9 mouse cellular contexts compared by ENCODE assay signal in the genomic region with DNA sequence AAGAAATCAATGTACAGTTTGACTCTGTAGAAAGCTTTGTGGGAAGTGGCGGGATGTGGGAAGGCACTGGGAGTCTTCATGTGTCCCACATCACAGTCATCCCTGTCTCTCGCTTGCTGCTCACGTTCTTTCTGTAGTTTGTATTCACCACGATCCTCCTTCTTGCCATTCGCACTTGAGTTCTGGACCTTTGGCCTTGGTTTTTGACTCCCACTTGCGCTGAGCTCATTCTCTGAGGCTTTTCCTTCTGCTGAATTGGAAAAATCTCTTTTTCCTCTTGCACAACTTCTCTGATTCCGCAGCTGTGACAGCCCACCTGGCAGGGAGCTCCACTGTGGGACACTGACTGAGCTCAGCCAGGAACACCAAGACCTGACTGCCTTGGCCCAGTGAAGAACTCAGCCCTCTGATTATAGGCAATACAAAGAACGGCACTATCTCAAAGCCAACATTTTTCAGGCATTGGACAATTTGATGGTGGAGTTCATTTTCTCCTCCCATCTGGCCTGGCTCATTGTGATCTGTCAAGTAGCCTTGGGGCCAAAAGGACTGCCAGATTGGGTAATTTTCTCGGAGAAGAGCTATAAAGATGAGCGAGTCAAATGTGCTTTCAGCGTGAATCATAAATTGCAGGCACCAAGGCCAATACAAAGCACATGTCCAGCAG.
DNase-seq lines count a peak whose midpoint lies in the region; ATAC-seq and TF ChIP-seq lines count a peak whose summit lies in the region.
"Had no signal": no experiment of that assay in that cellular context is flagged by ENCODE, and none has a peak within 500 bp of the region (broad histone marks: within the 10 kb centered on the region; RNA-seq: fewer than 3 reads in every experiment).

No protein-coding gene starts in this region.

- intact Hi-C loops in gastrocnemius, adult 2 months (cut with DNase I), result no loop called here

- DNase-seq in embryonic facial prominence, embryonic 14.5 days (ENCODE audit: low spot score), result peak; percentile 12
- no peak for DNase-seq in embryonic facial prominence, embryonic 10.5 days (ENCODE audit: low spot score)
- DNase-seq in adrenal gland, adult (ENCODE audit: inconsistent age in 2 of 2, low spot score in 1 of 2), result peak; percentile 33 to 90
- DNase-seq in gastrocnemius, adult 2 months, result peak; percentile 87
- DNase-seq in lung, postnatal 10 days, result peak; percentile 57
- no peak for DNase-seq in thymus, adult 18-20 months
- no peak for DNase-seq in left cerebral cortex, adult 8-10 months (ENCODE audit: low spot score in 2 of 2)
- no peak for DNase-seq in layer of hippocampus, postnatal 36 days

- H3K4me1 ChIP-seq in embryonic facial prominence, embryonic 14.5 days (ENCODE audit: control insufficient read depth, insufficient read depth, low read length), result no peaks in the 10 kb centered on the region
- peaks cover 17% of the 10 kb centered on the region for H3K4me1 ChIP-seq in embryonic facial prominence, embryonic 10.5 days

- no peaks in the 10 kb centered on the region for H3K36me3 ChIP-seq in embryonic facial prominence, embryonic 14.5 days (ENCODE audit: control insufficient read depth, insufficient read depth, low read length)
- H3K36me3 ChIP-seq in embryonic facial prominence, embryonic 10.5 days (replicated peaks), result no peaks in the 10 kb centered on the region
- H3K36me3 ChIP-seq: lung, embryonic 15.5 days had no signal

- H3K9ac ChIP-seq in embryonic facial prominence, embryonic 14.5 days (ENCODE audit: low read depth, low read length), result no peak overlapping the region
- H3K9ac ChIP-seq: lung, embryonic 15.5 days had no signal

- no peaks in the 10 kb centered on the region for H3K27me3 ChIP-seq in embryonic facial prominence, embryonic 14.5 days (replicated peaks; ENCODE audit: control insufficient read depth, insufficient read depth, low read length)
- H3K27me3 ChIP-seq in embryonic facial prominence, embryonic 10.5 days (replicated peaks; ENCODE audit: low read depth, poor library complexity, severe bottlenecking), result no peaks in the 10 kb centered on the region
- H3K27me3 ChIP-seq: lung, embryonic 15.5 days had no signal

- ATAC-seq in embryonic facial prominence, embryonic 14.5 days (ENCODE audit: low read depth), result no peak

- no peak overlapping the region for H3K4me2 ChIP-seq in embryonic facial prominence, embryonic 14.5 days (ENCODE audit: low read depth, low read length)
- H3K4me2 ChIP-seq: lung, embryonic 15.5 days had no signal

- WGBS in embryonic facial prominence, embryonic 14.5 days, result 75% methylated on average over 11 of the region's 11 CpGs
- WGBS in embryonic facial prominence, embryonic 10.5 days, result 79% methylated on average over 11 of the region's 11 CpGs

- no peak for TF ChIP-seq CTCF in gastrocnemius, adult 2 months (IDR thresholded peaks at IDR 0.05)

- no peak overlapping the region for H3K4me3 ChIP-seq in embryonic facial prominence, embryonic 14.5 days (ENCODE audit: low read depth, low read length)
- no peak overlapping the region for H3K4me3 ChIP-seq in embryonic facial prominence, embryonic 10.5 days
- no peak overlapping the region for H3K4me3 ChIP-seq in gastrocnemius, adult 2 months
- H3K4me3 ChIP-seq: lung, embryonic 15.5 days had no signal

- H3K27ac ChIP-seq in embryonic facial prominence, embryonic 14.5 days (replicated peaks; ENCODE audit: low read depth, low read length), result no peak overlapping the region
- no peak overlapping the region for H3K27ac ChIP-seq in embryonic facial prominence, embryonic 10.5 days (replicated peaks)
- peak overlapping the region; percentile 75 for H3K27ac ChIP-seq in gastrocnemius, adult 2 months
- H3K27ac ChIP-seq: lung, embryonic 15.5 days had no signal

- H3K9me3 ChIP-seq in embryonic facial prominence, embryonic 14.5 days (ENCODE audit: control insufficient read depth, low read length), result no peaks in the 10 kb centered on the region
- H3K9me3 ChIP-seq in embryonic facial prominence, embryonic 10.5 days, result no peaks in the 10 kb centered on the region
- H3K9me3 ChIP-seq: lung, embryonic 15.5 days had no signal

Comparison
In these comparisons a context has a peak if more than half of its experiments do, and no peak if none do; other contexts are left out.
1. DNase-seq: peak in embryonic facial prominence, embryonic 14.5 days (single experiment), adrenal gland, adult (2 of 2), gastrocnemius, adult 2 months (single experiment) and lung, postnatal 10 days (single experiment); none in embryonic facial prominence, embryonic 10.5 days (single experiment), thymus, adult 18-20 months (0 of 2), left cerebral cortex, adult 8-10 months (0 of 2) and layer of hippocampus, postnatal 36 days (0 of 2).